Mouse (Mus musculus) bone marrow, adult 2 months (tissue): ENCODE data around the gene Gcdh.

ENCODE experiments used
- CTCF ChIP-seq: fragments of 200-500 bp; IDR thresholded peaks from 2 replicates; pipeline ENCODE4 v1.5.1; 2011; ENCODE audit warnings: low read length, control low read depth; ENCODE audit not compliant: control insufficient read depth, insufficient read depth
- POLR2A ChIP-seq: fragments of 200-500 bp; IDR thresholded peaks from 2 replicates; pipeline ENCODE4 v1.6.1; 2011; ENCODE audit warnings: low read depth, mild to moderate bottlenecking, control low read depth, low read length, borderline replicate concordance; ENCODE audit not compliant: control insufficient read depth

DNA sequence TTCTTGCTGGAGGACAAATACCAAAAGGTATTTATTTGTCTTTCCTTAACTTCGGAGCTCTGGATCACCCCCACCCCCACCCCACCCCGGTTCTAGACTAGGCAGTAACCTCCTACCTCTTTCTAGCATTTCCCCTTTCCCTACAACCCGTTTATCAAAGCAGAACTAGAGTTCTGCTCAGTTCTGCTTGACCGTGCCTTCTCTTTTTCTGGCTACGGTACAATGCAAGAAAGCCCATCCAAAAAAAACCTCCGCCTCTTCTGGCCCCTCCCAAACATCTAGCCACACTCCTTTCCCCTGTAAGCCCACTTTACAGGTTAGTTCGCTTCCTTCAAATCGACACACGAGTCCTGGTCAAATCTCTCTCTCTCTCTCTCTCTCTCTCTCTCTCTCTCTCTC, 19.8 kb upstream of the Gcdh start:
- TF ChIP-seq POLR2A (no peak), CTCF (no peak)
